In the genomic region with DNA sequence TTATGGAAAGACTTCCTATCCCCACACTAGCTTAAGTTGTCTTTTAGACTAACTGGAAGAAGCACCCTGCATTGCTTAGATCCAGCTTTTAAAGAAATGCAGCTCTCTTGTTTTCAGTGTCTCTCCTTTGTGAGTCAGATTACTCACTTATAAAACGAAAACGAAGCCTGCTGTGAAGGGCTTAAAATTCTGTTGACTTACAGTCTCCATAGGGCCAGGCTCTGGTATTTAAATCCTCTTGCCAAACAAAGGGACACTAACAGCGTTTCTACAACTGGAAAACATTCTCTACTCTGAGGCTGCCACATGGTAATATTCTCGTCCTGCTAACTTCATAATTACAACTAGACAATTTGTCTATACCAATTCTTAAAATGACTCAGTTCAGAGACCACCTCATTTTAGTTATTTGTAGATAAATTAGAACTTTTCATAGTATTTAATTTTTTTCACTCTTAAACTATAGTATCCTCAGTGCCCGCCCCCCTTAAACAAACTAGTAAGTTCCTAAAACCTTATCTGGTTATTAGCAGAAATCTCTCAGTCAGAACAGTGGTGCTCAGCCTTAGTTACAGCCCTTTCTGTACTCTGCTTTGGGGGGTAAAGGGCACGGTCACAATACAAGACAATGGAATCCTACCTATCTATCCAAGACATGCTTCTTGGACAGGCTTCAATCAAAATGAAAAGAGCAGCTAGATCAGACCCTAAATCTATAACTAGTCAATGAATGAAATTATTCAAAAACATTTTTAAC, we compare ENCODE assay signal across 9 mouse cellular contexts.
DNase-seq lines count a peak whose midpoint lies in the region; ATAC-seq and TF ChIP-seq lines count a peak whose summit lies in the region.
"Had no signal": no experiment of that assay in that cellular context is flagged by ENCODE, and none has a peak within 500 bp of the region (broad histone marks: within the 10 kb centered on the region; RNA-seq: fewer than 3 reads in every experiment).

No protein-coding gene starts in this region.

- no peak for TF ChIP-seq CTCF in brain, embryonic 14.5 days (IDR thresholded peaks at IDR 0.05; ENCODE audit: borderline replicate concordance, extremely low read depth, insufficient read depth, insufficient read length)

- H3K9ac ChIP-seq in kidney, embryonic 16.5 days (replicated peaks; ENCODE audit: low read length): no peak overlapping the region
- no peak overlapping the region; the same call in 1 of the 2 replicates for H3K9ac ChIP-seq in liver, embryonic 16.5 days (ENCODE audit: low read depth, low read length)
- H3K9ac ChIP-seq: limb, embryonic 13.5 days had no signal

- H3K9me3 ChIP-seq in kidney, embryonic 16.5 days (ENCODE audit: low read length): no peaks in the 10 kb centered on the region
- no peaks in the 10 kb centered on the region for H3K9me3 ChIP-seq in liver, embryonic 16.5 days (replicated peaks; ENCODE audit: control insufficient read depth, low read length)
- H3K9me3 ChIP-seq: limb, embryonic 13.5 days had no signal

- no peaks in the 10 kb centered on the region for H3K27me3 ChIP-seq in kidney, embryonic 16.5 days (ENCODE audit: insufficient read depth, low read length)
- no peaks in the 10 kb centered on the region for H3K27me3 ChIP-seq in liver, embryonic 16.5 days (ENCODE audit: control insufficient read depth, insufficient read depth, low read depth, low read length)
- H3K27me3 ChIP-seq: limb, embryonic 13.5 days had no signal

- ATAC-seq in kidney, embryonic 16.5 days (ENCODE audit: low FRiP score, low TSS enrichment): no peak
- 0 out of 2 replicates have a peak, but pooled peaks have one; percentile 23 for ATAC-seq in liver, embryonic 16.5 days (ENCODE audit: low read depth)

- no peak overlapping the region for H3K4me3 ChIP-seq in kidney, embryonic 16.5 days (ENCODE audit: low read length)
- no peak overlapping the region for H3K4me3 ChIP-seq in liver, embryonic 16.5 days (ENCODE audit: low read depth, low read length)
- H3K4me3 ChIP-seq: limb, embryonic 13.5 days had no signal

- 0 out of 2 replicates have a peak, but pooled peaks cover 2% of the 10 kb centered on the region for H3K36me3 ChIP-seq in kidney, embryonic 16.5 days (ENCODE audit: insufficient read depth, low read length)
- no peaks in the 10 kb centered on the region for H3K36me3 ChIP-seq in liver, embryonic 16.5 days (ENCODE audit: control insufficient read depth, insufficient read depth)
- H3K36me3 ChIP-seq: limb, embryonic 13.5 days had no signal

- peak overlapping the region; percentile 62; the same call in 1 of the 2 replicates for H3K27ac ChIP-seq in kidney, embryonic 16.5 days (ENCODE audit: low read length)
- peak overlapping the region; percentile 64 for H3K27ac ChIP-seq in liver, embryonic 16.5 days (ENCODE audit: low read length)
- H3K27ac ChIP-seq: limb, embryonic 13.5 days had no signal

- DNase-seq in kidney, postnatal 4 days: no peak
- DNase-seq in ES-CJ7 (ENCODE audit: low read depth, low spot score): peak; percentile 90
- DNase-seq in brain, embryonic 14.5 days (ENCODE audit: low read depth): peak; percentile 37
- no peak for DNase-seq in cerebellum, postnatal 10 days
- no peak for DNase-seq in spleen, adult 12 weeks (ENCODE audit: low spot score)
- DNase-seq in adrenal gland, postnatal 14 days: no peak

- 53% methylated on average over 6 of the region's 6 CpGs for WGBS in kidney, embryonic 16.5 days
- 36% methylated on average over 6 of the region's 6 CpGs for WGBS in liver, embryonic 16.5 days (ENCODE audit: insufficient replicate concordance)

- peaks cover 19% of the 10 kb centered on the region for H3K4me1 ChIP-seq in kidney, embryonic 16.5 days (ENCODE audit: insufficient read depth, low read length)
- peaks cover 45% of the 10 kb centered on the region for H3K4me1 ChIP-seq in liver, embryonic 16.5 days (ENCODE audit: control insufficient read depth, low read depth, low read length)

- TF ChIP-seq POLR2A in brain, embryonic 14.5 days (IDR thresholded peaks at IDR 0.05; ENCODE audit: borderline replicate concordance, extremely low read depth, insufficient read depth, insufficient read length, poor library complexity, severe bottlenecking): no peak

- H3K4me2 ChIP-seq in kidney, embryonic 16.5 days (replicated peaks; ENCODE audit: low read depth, low read length): no peak overlapping the region
- no peak overlapping the region for H3K4me2 ChIP-seq in liver, embryonic 16.5 days (ENCODE audit: low read depth, low read length)
- H3K4me2 ChIP-seq: limb, embryonic 13.5 days had no signal

Comparison
In these comparisons a context has a peak if more than half of its experiments do, and no peak if none do; other contexts are left out.
1. DNase-seq: peak in ES-CJ7 (single experiment) and brain, embryonic 14.5 days (single experiment); none in kidney, postnatal 4 days (0 of 2), cerebellum, postnatal 10 days (0 of 2), spleen, adult 12 weeks (single experiment) and adrenal gland, postnatal 14 days (single experiment).